In genomic region chr9:107305012-107305411, GRCm38 (mm10) we compare ENCODE assay signal across 20 mouse cellular contexts. TPM values are rescaled to one million over a fixed set of nuclear protein-coding genes. Genes with fewer than 3 reads are reported as not detected.
DNase-seq lines count a peak whose midpoint lies in the region; ATAC-seq lines count a peak whose summit lies in the region.
"Had no signal": no experiment of that assay in that cellular context is flagged by ENCODE, and none has a peak within 500 bp of the region (broad histone marks: within the 10 kb centered on the region; RNA-seq: fewer than 3 reads in every experiment).

No protein-coding gene starts in this region.

- 72% methylated on average over 4 of the region's 4 CpGs for WGBS in heart, embryonic 14.5 days
- 75% methylated on average over 4 of the region's 4 CpGs for WGBS in kidney, embryonic 15.5 days

- intact Hi-C loops in left cerebral cortex, postnatal 10 days (cut with DNase I), result no loop called here

- H3K27me3 ChIP-seq in heart, embryonic 14.5 days (ENCODE audit: control insufficient read depth, insufficient read depth, low read length), result no peaks in the 10 kb centered on the region
- H3K27me3 ChIP-seq in kidney, embryonic 15.5 days, result no peaks in the 10 kb centered on the region
- no peaks in the 10 kb centered on the region for H3K27me3 ChIP-seq in megakaryocyte, embryonic 14.5 days (replicated peaks)
- H3K27me3 ChIP-seq: hindbrain, embryonic 12.5 days; midbrain, embryonic 12.5 days; Patski had no signal

- peaks cover 22% of the 10 kb centered on the region for H3K36me3 ChIP-seq in heart, embryonic 14.5 days (ENCODE audit: control insufficient read depth, insufficient read depth, low read length)
- peaks cover 23% of the 10 kb centered on the region for H3K36me3 ChIP-seq in kidney, embryonic 15.5 days
- peaks cover 48% of the 10 kb centered on the region for H3K36me3 ChIP-seq in megakaryocyte, embryonic 14.5 days (replicated peaks; ENCODE audit: low read length)

- peak overlapping the region; percentile 12; the same call in 1 of the 2 replicates for H3K9ac ChIP-seq in heart, embryonic 14.5 days (ENCODE audit: low read length)
- no peak overlapping the region for H3K9ac ChIP-seq in kidney, embryonic 15.5 days
- H3K9ac ChIP-seq: hindbrain, embryonic 12.5 days; midbrain, embryonic 12.5 days had no signal

- H3K4me2 ChIP-seq in heart, embryonic 14.5 days (ENCODE audit: low read length), result no peak overlapping the region
- H3K4me2 ChIP-seq in kidney, embryonic 15.5 days, result no peak overlapping the region
- H3K4me2 ChIP-seq: hindbrain, embryonic 12.5 days; midbrain, embryonic 12.5 days had no signal

- no peaks in the 10 kb centered on the region for H3K9me3 ChIP-seq in heart, embryonic 14.5 days (ENCODE audit: control insufficient read depth, low read length)
- no peaks in the 10 kb centered on the region for H3K9me3 ChIP-seq in kidney, embryonic 15.5 days (replicated peaks)
- no peaks in the 10 kb centered on the region for H3K9me3 ChIP-seq in megakaryocyte, embryonic 14.5 days
- H3K9me3 ChIP-seq: hindbrain, embryonic 12.5 days; midbrain, embryonic 12.5 days had no signal

- H3K27ac ChIP-seq in heart, embryonic 14.5 days (replicated peaks in 1 of 2; ENCODE audit: control insufficient read depth in 1 of 2, insufficient read depth in 1 of 2, low read depth in 2 of 2, low read length in 2 of 2), result no peak overlapping the region
- H3K27ac ChIP-seq in kidney, embryonic 15.5 days, result peak overlapping the region; percentile 80
- H3K27ac ChIP-seq: hindbrain, embryonic 12.5 days; midbrain, embryonic 12.5 days had no signal

- ATAC-seq in heart, embryonic 14.5 days (ENCODE audit: insufficient number of reproducible peaks, insufficient read depth, low FRiP score, low read depth), result no peak
- ATAC-seq in kidney, embryonic 15.5 days (replicated peaks; ENCODE audit: low FRiP score), result no peak
- ATAC-seq in megakaryocyte, adult 5-6 weeks (ENCODE audit: poor library complexity, severe bottlenecking), result no peak
- ATAC-seq: forebrain, embryonic 16.5 days; Patski had no signal

- peaks cover 42 to 53% of the 10 kb centered on the region in 2 experiments for H3K4me1 ChIP-seq in heart, embryonic 14.5 days (ENCODE audit: control insufficient read depth in 2 of 2, insufficient read depth in 2 of 2, low read length in 2 of 2)
- H3K4me1 ChIP-seq in kidney, embryonic 15.5 days, result peaks cover 41% of the 10 kb centered on the region
- H3K4me1 ChIP-seq in megakaryocyte, embryonic 14.5 days, result peaks cover 98% of the 10 kb centered on the region
- H3K4me1 ChIP-seq: hindbrain, embryonic 12.5 days; midbrain, embryonic 12.5 days had no signal

- H3K4me3 ChIP-seq in heart, embryonic 14.5 days (ENCODE audit: control insufficient read depth in 1 of 2, insufficient read depth in 1 of 2, low read depth in 1 of 2, low read length in 2 of 2), result no peak overlapping the region
- H3K4me3 ChIP-seq in kidney, embryonic 15.5 days (replicated peaks), result no peak overlapping the region
- H3K4me3 ChIP-seq in megakaryocyte, embryonic 14.5 days (replicated peaks), result peak overlapping the region; percentile 14
- H3K4me3 ChIP-seq: heart, adult 2 months; hindbrain, embryonic 12.5 days; midbrain, embryonic 12.5 days had no signal

- DNase-seq in heart, postnatal 4 days, result no peak
- no peak for DNase-seq in kidney, postnatal 25 days
- no peak for DNase-seq in ovary, postnatal 10 days (ENCODE audit: low spot score)
- no peak for DNase-seq in left cerebral cortex, postnatal 10 days (ENCODE audit: extremely low spot score in 1 of 2, low spot score in 2 of 2)
- DNase-seq: adrenal gland, postnatal 36 days; cerebellum, adult 9-10 months; embryo, embryonic 11 days; heart, adult 2 months; left cerebral cortex, postnatal 4 days; right cerebral cortex, adult 18-20 months; thymus, postnatal 36 days had no signal

RNA-seq across cellular contexts. Expression of gene Cish, which starts 9.2 kb away (rescaled TPM):
- polyA plus RNA-seq in heart, embryonic 14.5 days (2014; fragmentation: Nextera tagmentation; extraction: Ambion mirVana), result 14.7 and 14.9 TPM in 2 replicates
- total RNA-seq in heart, postnatal 4 days (2021), result 100 to 1,000 TPM; 146 to 176 TPM
- polyA plus RNA-seq in kidney, embryonic 15.5 days (2015; fragmentation: Nextera tagmentation; extraction: Ambion mirVana), result 11.1 and 14.1 TPM in 2 replicates
- polyA plus RNA-seq in megakaryocyte, embryonic 14.5 days (2012; ENCODE audit: insufficient read depth, low replicate concordance), result 47.7 and 114 TPM in 2 replicates
- total RNA-seq in megakaryocyte, adult 5-6 weeks (2015), result 1.7 and 5.3 TPM in 2 replicates
- total RNA-seq in megakaryocyte, adult 5-6 weeks (2017), result 0.40 and 0.45 TPM in 2 replicates
- 10 to 100 TPM in 1 of 2 experiments, 1 to 10 TPM in 1; 9.4 to 11.8 TPM for total RNA-seq in left cerebral cortex, postnatal 10 days (2021)

RNA-seq across cellular contexts. Expression of gene Mapkapk3, which starts 15.3 kb away (rescaled TPM):
- polyA plus RNA-seq in heart, embryonic 14.5 days (2014; fragmentation: Nextera tagmentation; extraction: Ambion mirVana), result 6.4 and 6.5 TPM in 2 replicates
- 10 to 100 TPM; 18.3 to 18.9 TPM for total RNA-seq in heart, postnatal 4 days (2021)
- 7.8 and 8.3 TPM in 2 replicates for polyA plus RNA-seq in kidney, embryonic 15.5 days (2015; fragmentation: Nextera tagmentation; extraction: Ambion mirVana)
- 35.6 and 49.9 TPM in 2 replicates for polyA plus RNA-seq in megakaryocyte, embryonic 14.5 days (2012; ENCODE audit: insufficient read depth, low replicate concordance)
- 98.6 and 105 TPM in 2 replicates for total RNA-seq in megakaryocyte, adult 5-6 weeks (2015)
- 156 and 174 TPM in 2 replicates for total RNA-seq in megakaryocyte, adult 5-6 weeks (2017)
- total RNA-seq in left cerebral cortex, postnatal 10 days (2021), result 1 to 10 TPM; 1.9 to 2.7 TPM

RNA-seq across cellular contexts. Expression of gene Hemk1, which starts 33.1 kb away (rescaled TPM):
- polyA plus RNA-seq in heart, embryonic 14.5 days (2014; fragmentation: Nextera tagmentation; extraction: Ambion mirVana), result 13.6 and 14.2 TPM in 2 replicates
- 10 to 100 TPM; 13.0 to 15.0 TPM for total RNA-seq in heart, postnatal 4 days (2021)
- 10.9 and 11.8 TPM in 2 replicates for polyA plus RNA-seq in kidney, embryonic 15.5 days (2015; fragmentation: Nextera tagmentation; extraction: Ambion mirVana)
- 8.1 TPM in 1 of 2 replicates, not detected in the other for polyA plus RNA-seq in megakaryocyte, embryonic 14.5 days (2012; ENCODE audit: insufficient read depth, low replicate concordance)
- total RNA-seq in megakaryocyte, adult 5-6 weeks (2015), result 4.1 and 6.4 TPM in 2 replicates
- total RNA-seq in megakaryocyte, adult 5-6 weeks (2017), result 5.0 and 8.0 TPM in 2 replicates
- 10 to 100 TPM; 14.3 to 16.6 TPM for total RNA-seq in left cerebral cortex, postnatal 10 days (2021)

RNA-seq across cellular contexts. Expression of gene 6430571L13Rik, which starts 35.4 kb away (rescaled TPM):
- 0.51 and 1.1 TPM in 2 replicates for polyA plus RNA-seq in heart, embryonic 14.5 days (2014; fragmentation: Nextera tagmentation; extraction: Ambion mirVana)
- 1 to 10 TPM; 4.6 to 5.8 TPM for total RNA-seq in heart, postnatal 4 days (2021)
- 0.81 and 0.90 TPM in 2 replicates for polyA plus RNA-seq in kidney, embryonic 15.5 days (2015; fragmentation: Nextera tagmentation; extraction: Ambion mirVana)
- not detected in 2 replicates for polyA plus RNA-seq in megakaryocyte, embryonic 14.5 days (2012; ENCODE audit: insufficient read depth, low replicate concordance)
- total RNA-seq in megakaryocyte, adult 5-6 weeks (2015), result not detected in 2 replicates
- not detected in 2 replicates for total RNA-seq in megakaryocyte, adult 5-6 weeks (2017)
- 1 to 10 TPM; 4.0 TPM for total RNA-seq in left cerebral cortex, postnatal 10 days (2021)
- polyA plus RNA-seq: erythroblast, embryonic 14.5 days had no signal

Comparison
In these comparisons a context has a peak if more than half of its experiments do, and no peak if none do; other contexts are left out.
1. RNA of gene Cish, which starts 9.2 kb away (total RNA-seq): 146 to 176 TPM in heart, postnatal 4 days; 9.4 to 11.8 TPM in left cerebral cortex, postnatal 10 days and 0.40 to 5.3 TPM in megakaryocyte, adult 5-6 weeks; every median in the first group is over 10 times any median in the second.
2. RNA of gene Mapkapk3, which starts 15.3 kb away (total RNA-seq): 98.6 to 174 TPM in megakaryocyte, adult 5-6 weeks; 18.3 to 18.9 TPM in heart, postnatal 4 days and 1.9 to 2.7 TPM in left cerebral cortex, postnatal 10 days; every median in the first group is over 4 times any median in the second.